Mouse (Mus musculus) right cerebral cortex, postnatal 4 days (tissue): ENCODE measurements at regions not wholly inside any gene's neighbourhood (a gene's known extent, or its start where the extent isn't known, plus 50 kb on each side); places are given as distances from the start of the nearest gene placed in this dataset.

Experiments used
- DNase-seq: peaks from one replicate; pipeline ENCODE4 v3.0.0-alpha.2; 2022

DNA sequence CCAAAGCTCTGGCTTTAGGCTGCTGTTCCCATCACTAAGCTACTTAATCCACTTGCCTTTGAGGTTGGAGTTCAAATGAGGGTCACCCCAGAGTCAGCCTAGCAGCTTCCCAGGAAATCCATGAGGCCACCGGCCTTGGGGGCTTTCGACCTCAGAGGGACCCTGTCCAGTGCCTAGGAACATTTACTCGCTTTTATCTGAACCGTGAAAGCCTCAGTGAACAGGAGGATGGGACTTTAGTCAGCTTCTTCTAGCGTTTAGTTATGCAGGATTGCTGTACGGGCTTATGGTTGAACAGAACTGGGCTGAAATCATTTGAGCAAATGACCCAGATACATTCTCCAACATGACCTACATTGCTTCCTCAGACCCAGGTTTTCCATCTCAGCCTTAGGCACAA lies 174.9 kb downstream of the Parm1 start:
- DNase-seq: no peak

DNA sequence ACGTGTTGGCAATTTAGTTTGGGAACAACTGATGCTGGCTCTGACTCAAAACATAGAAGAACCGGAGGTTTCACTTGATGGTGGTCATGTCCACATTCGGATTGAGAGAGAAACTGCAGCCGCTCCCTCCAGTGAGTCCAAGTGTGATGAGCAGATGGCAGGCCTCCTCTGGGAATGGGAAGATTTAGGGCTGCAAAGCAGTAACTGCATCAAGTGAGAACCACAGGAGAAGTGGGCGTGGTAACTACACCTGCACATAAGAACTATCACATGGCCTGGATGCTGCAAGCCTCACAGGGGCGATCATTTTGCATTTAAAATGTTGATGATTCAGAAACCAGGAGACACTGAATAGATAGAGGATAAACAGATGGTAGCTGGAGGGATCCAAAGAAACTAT lies 161.3 kb downstream of the Parm1 start:
- no peak for DNase-seq
